Mouse (Mus musculus): ENCODE measurements around the gene Crisp1. TPM values are rescaled to one million over a fixed set of nuclear protein-coding genes. Genes with fewer than 3 reads are reported as not detected.

Crisp1 gene
- polyA plus RNA-seq, 1 experiment: not detected

- H3K36me3 ChIP-seq (ENCODE audit: control insufficient read depth, insufficient read depth): no peaks in the 10 kb centered on the region
- no peak overlapping the region for H3K4me3 ChIP-seq
- no peak overlapping the region for H3ac ChIP-seq (ENCODE audit: control insufficient read depth, insufficient read length)
- no peaks in the 10 kb centered on the region for H3K27me3 ChIP-seq (ENCODE audit: control insufficient read depth, insufficient read depth, insufficient read length)
- H3K79me2 ChIP-seq (ENCODE audit: control insufficient read depth, insufficient read depth): no peaks in the 10 kb centered on the region
- TF ChIP-seq POLR2A (IDR thresholded peaks at IDR 0.05; ENCODE audit: insufficient read length, low read depth) (no peak), MYOD1 (IDR thresholded peaks at IDR 0.05; ENCODE audit: control insufficient read depth in 1 of 3, insufficient read length in 2 of 3, low read depth in 2 of 3) (no peak), CEBPB (IDR thresholded peaks at IDR 0.05; ENCODE audit: insufficient read depth, poor library complexity, severe bottlenecking) (no peak), SRF (IDR thresholded peaks at IDR 0.05; ENCODE audit: control insufficient read depth, insufficient read length, low read depth) (no peak), TCF12 (IDR thresholded peaks at IDR 0.05; ENCODE audit: insufficient read depth, poor library complexity, severe bottlenecking) (no peak), POLR2AphosphoS2 (IDR thresholded peaks at IDR 0.05; ENCODE audit: insufficient read length, low read depth) (no peak), TCF3 (IDR thresholded peaks at IDR 0.05; ENCODE audit: insufficient read length, low read depth) (no peak), USF1 (IDR thresholded peaks at IDR 0.05; ENCODE audit: low read depth) (no peak), MAX (IDR thresholded peaks at IDR 0.05; ENCODE audit: low read depth) (no peak), E2F4 (IDR thresholded peaks at IDR 0.05; ENCODE audit: insufficient read depth) (no peak), MYOG (IDR thresholded peaks at IDR 0.05; ENCODE audit: control insufficient read depth in 1 of 3, insufficient read depth in 1 of 3, insufficient read length in 2 of 3, low read depth in 2 of 3) (no peak), REST (IDR thresholded peaks at IDR 0.05; ENCODE audit: insufficient read depth, insufficient read length) (no peak)
- no peak overlapping the region for H3K4me2 ChIP-seq (ENCODE audit: low read depth)
These were observed 44.0 kb downstream of the Crisp1 start for GRCm38 (mm10) chr17:40274906-40275470.

GRCm38 (mm10) chr17:40252487-40252886, 66.5 kb downstream of the Crisp1 start:
- Histone ChIP-seq H3ac (ENCODE audit: control insufficient read depth, insufficient read length) (no peak overlapping the region), H3K4me3 (no peak overlapping the region), H3K79me2 (ENCODE audit: control insufficient read depth, insufficient read depth) (no peaks in the 10 kb centered on the region), H3K4me2 (ENCODE audit: low read depth) (no peak overlapping the region), H3K36me3 (ENCODE audit: control insufficient read depth, insufficient read depth) (no peaks in the 10 kb centered on the region), H3K27me3 (ENCODE audit: control insufficient read depth, insufficient read depth, insufficient read length) (no peaks in the 10 kb centered on the region)
- TF ChIP-seq POLR2AphosphoS2 (IDR thresholded peaks at IDR 0.05; ENCODE audit: insufficient read length, low read depth) (no peak), MAX (IDR thresholded peaks at IDR 0.05; ENCODE audit: low read depth) (no peak), TCF3 (IDR thresholded peaks at IDR 0.05; ENCODE audit: insufficient read length, low read depth) (no peak), TCF12 (IDR thresholded peaks at IDR 0.05; ENCODE audit: insufficient read depth, poor library complexity, severe bottlenecking) (no peak), SRF (IDR thresholded peaks at IDR 0.05; ENCODE audit: control insufficient read depth, insufficient read length, low read depth) (no peak), REST (IDR thresholded peaks at IDR 0.05; ENCODE audit: insufficient read depth, insufficient read length) (no peak), USF1 (IDR thresholded peaks at IDR 0.05; ENCODE audit: low read depth) (no peak), MYOG (IDR thresholded peaks at IDR 0.05; ENCODE audit: control insufficient read depth in 1 of 3, insufficient read depth in 1 of 3, insufficient read length in 2 of 3, low read depth in 2 of 3) (no peak), POLR2A (IDR thresholded peaks at IDR 0.05; ENCODE audit: insufficient read length, low read depth) (no peak), CEBPB (IDR thresholded peaks at IDR 0.05; ENCODE audit: insufficient read depth, poor library complexity, severe bottlenecking) (no peak), MYOD1 (IDR thresholded peaks at IDR 0.05; ENCODE audit: control insufficient read depth in 1 of 3, insufficient read length in 2 of 3, low read depth in 2 of 3) (no peak), E2F4 (IDR thresholded peaks at IDR 0.05; ENCODE audit: insufficient read depth) (no peak)

Other genes starting within 250 kb of the Crisp1 start
- gene AC192777.2, start 223.8 kb downstream of the Crisp1 start, polyA plus RNA-seq (2012; fragmentation: generic; extraction: Trizol): not detected
- not detected for gene Pgk2, start 110.6 kb downstream of the Crisp1 start, polyA plus RNA-seq (2012; fragmentation: generic; extraction: Trizol)
- gene Crisp3, start 76.9 kb downstream of the Crisp1 start, polyA plus RNA-seq (2012; fragmentation: generic; extraction: Trizol): not detected
- not detected for gene Esp8, start 200.8 kb upstream of the Crisp1 start, polyA plus RNA-seq (2012; fragmentation: generic; extraction: Trizol)
- not detected for gene Esp6, start 242.3 kb upstream of the Crisp1 start, polyA plus RNA-seq (2012; fragmentation: generic; extraction: Trizol)